Mouse (Mus musculus): Measurements from ENCODE around the gene Gpr137c.

DNA sequence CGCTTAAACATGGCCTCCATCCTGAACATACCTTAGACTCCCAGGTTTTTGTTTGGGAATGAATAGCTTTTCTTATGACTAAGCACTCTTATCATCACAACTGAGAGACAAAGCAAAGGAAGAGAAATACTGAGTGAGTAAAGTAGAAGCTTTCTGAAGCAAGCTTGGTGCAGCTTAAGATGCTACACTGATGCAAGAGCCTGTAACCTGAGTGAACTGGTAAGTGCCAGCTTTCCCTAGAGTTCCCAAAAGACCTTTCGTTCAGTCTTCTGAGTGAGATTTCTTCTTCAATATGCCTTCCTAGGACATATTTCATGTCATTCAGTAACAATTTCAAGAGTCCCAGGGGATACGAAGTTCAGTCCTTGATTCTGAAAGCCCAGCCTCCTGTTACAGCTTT, 101.5 kb downstream of the Gpr137c start:
- no peak for TF ChIP-seq ETS1 (conservative IDR thresholded peaks at IDR 0.05; ENCODE audit: low read depth, low read length)
- no peak for TF ChIP-seq RAD21 (IDR thresholded peaks at IDR 0.05; ENCODE audit: low read depth, low read length)
- TF ChIP-seq SIN3A (IDR thresholded peaks at IDR 0.05; ENCODE audit: low read length), result no peak
- TF ChIP-seq CTCF (conservative IDR thresholded peaks at IDR 0.05 in 1 of 2, IDR thresholded peaks at IDR 0.05 in 1 of 2; ENCODE audit: low read depth in 2 of 2, low read length in 2 of 2), result no peak
- no peak for TF ChIP-seq POLR2A (IDR thresholded peaks at IDR 0.05; ENCODE audit: low read depth, low read length)
- TF ChIP-seq TCF12 (IDR thresholded peaks at IDR 0.05; ENCODE audit: low read depth, low read length), result no peak
- no peak for TF ChIP-seq ZKSCAN1 (IDR thresholded peaks at IDR 0.05; ENCODE audit: borderline replicate concordance, low read depth, low read length)
- no peak for TF ChIP-seq EP300 (IDR thresholded peaks at IDR 0.05; ENCODE audit: low read length)
- no peak for TF ChIP-seq MYC (IDR thresholded peaks at IDR 0.05; ENCODE audit: low read depth, low read length)
- TF ChIP-seq SMC3 (IDR thresholded peaks at IDR 0.05; ENCODE audit: low read depth, low read length), result no peak
- TF ChIP-seq JUN (IDR thresholded peaks at IDR 0.05; ENCODE audit: insufficient read depth, low read depth, low read length), result no peak
